Mouse (Mus musculus) G1E (cell line): ENCODE measurements around the gene Lmbr1.
"Not testable (repeated sequence)": the region's sequence is repeated elsewhere in the genome, so short reads cannot be mapped to it uniquely, and the experiment has no call there.

Source experiments
- CTCF ChIP-seq: IDR thresholded peaks from 2 replicates; pipeline ENCODE4 v1.5.1; 2012; ENCODE audit warnings: low read depth, low read length, inconsistent platforms, mixed read lengths
- GATA1 ChIP-seq: IDR thresholded peaks from 2 replicates; pipeline ENCODE4 v1.6.1; 2012; ENCODE audit warnings: borderline replicate concordance, low read length, inconsistent platforms, mixed read lengths
- POLR2AphosphoS5 ChIP-seq: IDR thresholded peaks from 2 replicates; pipeline ENCODE4 v1.6.1; 2012; ENCODE audit warnings: low read depth, low read length, inconsistent platforms; ENCODE audit not compliant: insufficient replicate concordance

DNA sequence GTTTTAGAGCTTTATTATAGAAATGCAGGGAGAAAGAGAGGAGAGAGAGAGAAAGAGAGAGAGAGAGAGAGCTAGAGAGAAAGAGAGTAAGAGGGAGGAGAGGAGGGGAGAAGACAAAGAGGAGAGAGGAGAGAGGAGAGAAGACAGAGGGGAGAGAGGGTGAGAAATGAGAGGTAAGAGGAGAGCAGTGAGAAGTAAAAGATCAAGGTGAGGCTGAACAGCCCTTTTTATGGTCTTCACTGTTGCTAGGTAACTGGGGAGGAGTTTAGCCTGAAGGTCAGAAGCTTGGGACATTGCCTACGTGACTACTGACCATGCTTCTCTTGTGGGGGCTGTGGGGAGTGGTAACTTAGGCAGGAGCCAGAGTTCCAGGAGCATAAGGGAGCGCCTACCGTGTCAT is 45.1 kb upstream of the Lmbr1 start:
- TF ChIP-seq CTCF, GATA1, POLR2AphosphoS5: not testable (repeated sequence)
